Mouse (Mus musculus): ENCODE measurements around the gene Sap18.
"Not testable (repeated sequence)": the region's sequence is repeated elsewhere in the genome, so short reads cannot be mapped to it uniquely, and the experiment has no call there.

Gene Sap18

GRCm38 (mm10) chr14:57825788-57826751 is 28.1 kb downstream of the Sap18 start, which contains the start of the genes Ska3 and Mrpl57:
Gene Ska3 (minus strand): TSS chr14:57826185.
Gene Mrpl57 (plus strand): TSS chr14:57826234.
- DNase-seq (ENCODE audit: low spot score in 2 of 2): peak; percentile 89 to 95

GRCm38 (mm10) chr14:57827284-57827683 is 29.3 kb downstream of the Sap18 start:
- DNase-seq (ENCODE audit: low spot score in 2 of 2): no peak

GRCm38 (mm10) chr14:57833526-57833925 is 35.5 kb downstream of the Sap18 start:
- DNase-seq (ENCODE audit: low spot score in 2 of 2): no peak

GRCm38 (mm10) chr14:57835157-57835556 is 37.2 kb downstream of the Sap18 start:
- no peak for DNase-seq (ENCODE audit: low spot score in 2 of 2)

- no peak for DNase-seq (ENCODE audit: low spot score in 2 of 2)
Observed at GRCm38 (mm10) chr14:57844535-57844934, 46.6 kb downstream of the Sap18 start.

- not testable (repeated sequence) for DNase-seq (ENCODE audit: low spot score in 2 of 2)
Observed at GRCm38 (mm10) chr14:57848061-57848460, 50.1 kb downstream of the Sap18 start.

GRCm38 (mm10) chr14:57848646-57849045 is 50.7 kb downstream of the Sap18 start:
- no peak for DNase-seq (ENCODE audit: low spot score in 2 of 2)

GRCm38 (mm10) chr14:57850330-57850729 is 52.4 kb downstream of the Sap18 start:
- no peak for DNase-seq (ENCODE audit: low spot score in 2 of 2)

- DNase-seq (ENCODE audit: low spot score in 2 of 2): no peak
Observed at GRCm38 (mm10) chr14:57852961-57853360, 55.0 kb downstream of the Sap18 start.

- not testable (repeated sequence) for DNase-seq (ENCODE audit: low spot score in 2 of 2)
Observed at GRCm38 (mm10) chr14:57856037-57856436, 58.1 kb downstream of the Sap18 start.
